Mouse (Mus musculus): ENCODE measurements around the gene Crabp2. TPM values are rescaled to one million over a fixed set of nuclear protein-coding genes. Genes with fewer than 3 reads are reported as not detected.

The Crabp2 gene
- polyA plus RNA-seq, 1 experiment from 2014 or later = 45.5 TPM

DNA sequence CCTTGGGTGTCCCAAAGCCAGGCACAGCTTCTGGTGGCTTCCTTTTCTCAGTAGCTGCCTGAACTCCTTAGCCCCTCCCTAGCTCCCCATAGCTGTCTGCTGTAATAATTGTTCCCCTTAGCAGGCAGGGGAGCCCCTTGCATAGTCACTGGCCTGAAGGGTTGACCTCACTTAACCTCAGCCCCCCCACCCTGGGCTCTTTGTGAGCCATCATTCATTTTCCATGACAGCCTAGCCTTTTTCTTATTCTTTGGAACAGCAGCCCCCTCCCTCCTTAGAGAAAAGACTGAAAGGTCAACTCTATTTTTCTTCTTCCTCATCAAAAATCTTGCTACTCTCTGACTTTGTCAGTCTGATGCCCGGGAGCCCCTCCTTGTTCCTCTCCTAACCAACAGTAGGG is 10.5 kb downstream of the Crabp2 start:
- H3K9me3 ChIP-seq (ENCODE audit: control insufficient read depth, low read length) = no peaks in the 10 kb centered on the region
- WGBS = 17% methylated on average over 1 of the region's 1 CpGs
- no peak overlapping the region for H3K27ac ChIP-seq (ENCODE audit: low read depth, low read length)

DNA sequence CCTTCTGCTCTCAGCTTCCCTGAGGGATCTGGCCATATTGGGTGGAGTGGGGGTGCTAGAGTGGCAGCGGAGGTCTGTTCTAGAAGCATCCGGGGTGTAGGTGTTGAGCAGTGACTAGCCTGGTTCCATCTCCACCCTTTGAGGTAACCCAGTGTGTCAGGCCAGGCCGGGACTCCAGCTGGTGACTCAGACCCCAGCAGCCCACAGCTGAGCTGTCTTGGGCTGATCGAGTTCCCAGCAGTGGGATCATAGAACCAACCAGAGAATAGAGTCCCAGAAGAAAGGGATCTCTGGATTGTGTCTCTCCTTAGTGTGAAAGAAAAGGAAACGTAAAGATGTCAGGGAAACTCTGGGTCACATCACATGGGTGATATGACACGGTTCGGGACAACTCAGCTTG is 10.9 kb downstream of the Crabp2 start:
- ATAC-seq (ENCODE audit: low read depth) = no peak
- WGBS = 38% methylated on average over 7 of the region's 7 CpGs

More for the DNA sequence above, 10.5 kb downstream of the Crabp2 start:
- H3K4me2 ChIP-seq (ENCODE audit: low read depth, low read length) = no peak overlapping the region
- no peak overlapping the region for H3K4me3 ChIP-seq (ENCODE audit: low read depth, low read length)
- H3K9ac ChIP-seq (replicated peaks; ENCODE audit: low read depth, low read length) = no peak overlapping the region
- no peaks in the 10 kb centered on the region for H3K27me3 ChIP-seq (ENCODE audit: control insufficient read depth, insufficient read depth, low read length)
- ATAC-seq (ENCODE audit: low read depth) = no peak
- no peaks in the 10 kb centered on the region for H3K36me3 ChIP-seq (ENCODE audit: control insufficient read depth, insufficient read depth, low read length)
- no peaks in the 10 kb centered on the region for H3K4me1 ChIP-seq (ENCODE audit: control insufficient read depth, insufficient read depth, low read length)

DNA sequence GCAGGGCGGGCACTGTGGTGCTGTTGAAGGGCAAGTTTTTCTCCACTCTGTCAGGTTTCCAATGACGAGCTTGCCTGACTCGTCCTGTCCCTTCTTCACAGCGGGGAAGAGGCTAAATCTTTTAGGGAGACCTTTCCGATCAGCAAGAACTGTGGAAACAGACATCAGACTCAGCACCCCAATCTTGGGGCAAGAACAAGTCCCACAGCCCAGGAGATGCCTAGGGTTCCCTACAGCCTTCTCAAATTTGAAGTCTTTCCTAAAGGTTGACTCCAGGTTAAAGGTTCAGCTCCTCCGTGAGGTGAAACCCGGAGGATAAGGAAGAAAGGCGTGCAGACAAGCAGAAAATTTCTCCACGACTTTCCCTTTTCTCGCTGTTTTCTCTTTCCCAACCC is 11.7 kb downstream of the Crabp2 start:
- H3K4me1 ChIP-seq (ENCODE audit: control insufficient read depth, insufficient read depth, low read length) = no peaks in the 10 kb centered on the region
- no peaks in the 10 kb centered on the region for H3K9me3 ChIP-seq (ENCODE audit: control insufficient read depth, low read length)
- H3K4me2 ChIP-seq (ENCODE audit: low read depth, low read length) = peak overlapping the region; percentile 63
- no peaks in the 10 kb centered on the region for H3K27me3 ChIP-seq (ENCODE audit: control insufficient read depth, insufficient read depth, low read length)
- peak overlapping the region; percentile 90 for H3K27ac ChIP-seq (ENCODE audit: low read depth, low read length)
- no peak for ATAC-seq (ENCODE audit: low read depth)
- peak overlapping the region; percentile 61; the same call in 1 of the 2 replicates for H3K9ac ChIP-seq (replicated peaks; ENCODE audit: low read depth, low read length)
- H3K4me3 ChIP-seq (ENCODE audit: low read depth, low read length) = peak overlapping the region; percentile 42
- WGBS = 2% methylated on average over 10 of the region's 10 CpGs
- H3K36me3 ChIP-seq (ENCODE audit: control insufficient read depth, insufficient read depth, low read length) = no peaks in the 10 kb centered on the region

More for the DNA sequence above, 10.9 kb downstream of the Crabp2 start:
- Histone ChIP-seq H3K4me1 (ENCODE audit: control insufficient read depth, insufficient read depth, low read length) (no peaks in the 10 kb centered on the region), H3K9ac (replicated peaks; ENCODE audit: low read depth, low read length) (no peak overlapping the region), H3K4me2 (ENCODE audit: low read depth, low read length) (no peak overlapping the region), H3K9me3 (ENCODE audit: control insufficient read depth, low read length) (no peaks in the 10 kb centered on the region), H3K4me3 (ENCODE audit: low read depth, low read length) (no peak overlapping the region), H3K27me3 (ENCODE audit: control insufficient read depth, insufficient read depth, low read length) (no peaks in the 10 kb centered on the region), H3K27ac (ENCODE audit: low read depth, low read length) (no peak overlapping the region), H3K36me3 (ENCODE audit: control insufficient read depth, insufficient read depth, low read length) (no peaks in the 10 kb centered on the region)

DNA sequence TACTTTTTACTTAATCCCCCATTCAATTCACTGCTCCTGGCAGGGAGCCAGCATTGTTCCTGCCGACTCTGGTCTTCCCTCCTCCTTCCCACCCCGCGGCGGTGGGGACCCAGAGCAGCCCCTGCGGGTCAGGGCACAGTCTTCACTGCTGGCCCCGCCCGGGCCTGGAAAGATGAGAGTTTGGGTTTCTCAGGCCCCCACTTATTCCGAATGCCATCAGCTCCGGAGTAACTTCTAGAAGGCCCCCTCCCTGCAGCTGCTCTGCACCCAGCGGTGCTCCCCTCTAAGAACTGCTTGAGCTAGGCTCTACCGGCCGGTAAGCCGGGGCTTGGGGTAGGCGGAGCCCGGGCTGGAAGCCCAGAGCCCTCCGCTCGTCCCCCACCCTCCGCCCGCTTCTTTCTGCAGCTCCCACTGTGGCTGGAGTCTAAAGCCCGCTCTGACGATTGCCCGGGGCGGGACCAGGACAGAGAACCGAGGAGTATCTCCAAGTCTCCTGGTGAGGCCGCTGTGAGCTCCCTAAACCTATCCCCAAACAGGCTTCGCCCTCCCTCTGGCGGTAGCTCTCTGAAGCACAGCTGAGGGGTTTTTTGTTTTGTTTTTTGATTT is 12.2 kb downstream of the Crabp2 start:
- peak overlapping the region; percentile 63 for H3K4me2 ChIP-seq (ENCODE audit: low read depth, low read length)
- peak overlapping the region; percentile 42 for H3K4me3 ChIP-seq (ENCODE audit: low read depth, low read length)
- peak overlapping the region; percentile 61 for H3K9ac ChIP-seq (replicated peaks; ENCODE audit: low read depth, low read length)
- H3K36me3 ChIP-seq (ENCODE audit: control insufficient read depth, insufficient read depth, low read length) = no peaks in the 10 kb centered on the region
- H3K4me1 ChIP-seq (ENCODE audit: control insufficient read depth, insufficient read depth, low read length) = no peaks in the 10 kb centered on the region
- peak; percentile 98 for ATAC-seq (ENCODE audit: low read depth)
- no peaks in the 10 kb centered on the region for H3K9me3 ChIP-seq (ENCODE audit: control insufficient read depth, low read length)
- H3K27me3 ChIP-seq (ENCODE audit: control insufficient read depth, insufficient read depth, low read length) = no peaks in the 10 kb centered on the region
- H3K27ac ChIP-seq (ENCODE audit: low read depth, low read length) = peak overlapping the region; percentile 90
- WGBS = under 1% methylated on average over 27 of the region's 27 CpGs

DNA sequence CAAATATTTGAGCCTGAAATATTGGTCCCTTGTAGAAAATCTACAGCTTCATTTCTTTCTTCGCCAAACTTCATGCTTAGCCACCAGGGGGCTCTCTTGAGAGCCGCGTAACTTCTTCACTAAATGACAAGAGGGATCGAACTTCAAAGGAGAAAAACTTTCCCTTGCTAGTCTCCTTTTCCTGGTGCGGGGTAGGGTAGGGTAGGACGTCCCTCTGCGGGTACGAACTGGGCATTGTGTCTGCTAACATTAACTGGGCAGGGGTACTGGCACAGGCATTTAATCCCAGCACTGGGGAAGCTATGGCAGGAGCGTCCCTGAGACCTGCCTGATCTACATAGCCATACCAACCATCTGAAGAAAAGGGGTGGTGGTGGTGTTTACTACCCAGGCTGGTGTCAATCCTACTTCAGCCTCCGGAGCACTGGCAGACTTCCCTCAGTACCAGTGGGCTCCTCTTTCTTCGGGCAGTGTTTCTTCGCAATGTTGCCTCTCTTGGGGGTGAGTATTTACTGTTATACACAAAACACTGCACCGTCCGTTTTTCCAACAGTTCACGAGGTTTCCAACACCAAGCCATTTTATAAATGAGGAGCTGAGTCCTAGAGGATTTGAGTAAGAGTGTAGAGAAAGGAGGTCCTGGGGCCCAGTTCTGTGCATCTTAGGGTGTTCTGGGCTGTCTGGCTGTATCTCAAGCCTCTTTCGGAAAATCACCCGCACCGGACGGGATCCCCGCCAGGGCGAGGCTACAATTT is 21.9 kb downstream of the Crabp2 start:
- 1% methylated on average over 21 of the region's 21 CpGs for WGBS
- ATAC-seq (ENCODE audit: low read depth) = no peak
- peaks cover 29% of the 10 kb centered on the region for H3K4me1 ChIP-seq (ENCODE audit: control insufficient read depth, insufficient read depth, low read length)
- peak overlapping the region; percentile 56 for H3K4me3 ChIP-seq (ENCODE audit: low read depth, low read length)
- peak overlapping the region; percentile 34; the same call in 1 of the 2 replicates for H3K27ac ChIP-seq (ENCODE audit: low read depth, low read length)
- peak overlapping the region; percentile 70; the same call in 1 of the 2 replicates for H3K9ac ChIP-seq (replicated peaks; ENCODE audit: low read depth, low read length)
- H3K9me3 ChIP-seq (ENCODE audit: control insufficient read depth, low read length) = no peaks in the 10 kb centered on the region
- H3K27me3 ChIP-seq (ENCODE audit: control insufficient read depth, insufficient read depth, low read length) = no peaks in the 10 kb centered on the region
- no peaks in the 10 kb centered on the region for H3K36me3 ChIP-seq (ENCODE audit: control insufficient read depth, insufficient read depth, low read length)
- H3K4me2 ChIP-seq (ENCODE audit: low read depth, low read length) = peak overlapping the region; percentile 94

DNA sequence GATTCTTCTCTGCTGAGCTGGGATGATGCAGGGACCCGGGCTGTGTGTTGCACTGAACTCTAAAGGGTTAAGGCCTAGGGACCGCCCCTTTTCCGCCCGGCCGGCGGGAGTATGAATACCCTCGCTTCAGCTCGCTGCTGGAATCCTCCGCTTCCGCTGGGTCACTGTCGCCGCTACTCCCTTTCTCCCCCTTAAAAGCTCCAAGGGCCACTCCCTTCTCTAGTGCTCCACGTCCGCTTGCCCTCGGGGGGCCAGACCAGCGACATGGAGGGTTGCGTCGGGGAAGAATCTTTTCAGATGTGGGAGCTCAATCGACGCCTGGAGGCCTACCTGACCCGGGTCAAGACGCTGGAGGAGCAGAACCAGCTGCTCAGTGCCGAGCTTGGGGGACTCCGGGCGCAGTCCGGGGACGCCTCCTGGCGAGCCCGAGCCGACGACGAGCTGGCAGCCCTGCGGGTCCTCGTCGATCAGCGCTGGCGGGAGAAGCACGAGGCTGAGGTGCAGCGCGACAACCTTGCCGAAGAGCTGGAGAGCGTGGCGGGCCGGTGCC is 22.5 kb downstream of the Crabp2 start, which contains the start of gene Nes:
Gene Nes, plus strand, starts transcription at position 140 of the 550 bp plus-strand sequence.
- Histone ChIP-seq H3K36me3 (ENCODE audit: control insufficient read depth, insufficient read depth, low read length) (no peaks in the 10 kb centered on the region), H3K9me3 (ENCODE audit: control insufficient read depth, low read length) (no peaks in the 10 kb centered on the region), H3K27ac (ENCODE audit: low read depth, low read length) (peak within 1 kb of the TSS; percentile 39; the same call in 1 of the 2 replicates), H3K4me1 (ENCODE audit: control insufficient read depth, insufficient read depth, low read length) (peaks cover 29% of the 10 kb centered on the region), H3K4me2 (ENCODE audit: low read depth, low read length) (peak within 1 kb of the TSS; percentile 94), H3K27me3 (ENCODE audit: control insufficient read depth, insufficient read depth, low read length) (no peaks in the 10 kb centered on the region), H3K9ac (replicated peaks; ENCODE audit: low read depth, low read length) (peak within 1 kb of the TSS; percentile 70), H3K4me3 (ENCODE audit: low read depth, low read length) (peak within 1 kb of the TSS; percentile 56)
- under 1% methylated on average over 42 of the region's 44 CpGs for WGBS
- peak; percentile 80 for ATAC-seq (ENCODE audit: low read depth)

DNA sequence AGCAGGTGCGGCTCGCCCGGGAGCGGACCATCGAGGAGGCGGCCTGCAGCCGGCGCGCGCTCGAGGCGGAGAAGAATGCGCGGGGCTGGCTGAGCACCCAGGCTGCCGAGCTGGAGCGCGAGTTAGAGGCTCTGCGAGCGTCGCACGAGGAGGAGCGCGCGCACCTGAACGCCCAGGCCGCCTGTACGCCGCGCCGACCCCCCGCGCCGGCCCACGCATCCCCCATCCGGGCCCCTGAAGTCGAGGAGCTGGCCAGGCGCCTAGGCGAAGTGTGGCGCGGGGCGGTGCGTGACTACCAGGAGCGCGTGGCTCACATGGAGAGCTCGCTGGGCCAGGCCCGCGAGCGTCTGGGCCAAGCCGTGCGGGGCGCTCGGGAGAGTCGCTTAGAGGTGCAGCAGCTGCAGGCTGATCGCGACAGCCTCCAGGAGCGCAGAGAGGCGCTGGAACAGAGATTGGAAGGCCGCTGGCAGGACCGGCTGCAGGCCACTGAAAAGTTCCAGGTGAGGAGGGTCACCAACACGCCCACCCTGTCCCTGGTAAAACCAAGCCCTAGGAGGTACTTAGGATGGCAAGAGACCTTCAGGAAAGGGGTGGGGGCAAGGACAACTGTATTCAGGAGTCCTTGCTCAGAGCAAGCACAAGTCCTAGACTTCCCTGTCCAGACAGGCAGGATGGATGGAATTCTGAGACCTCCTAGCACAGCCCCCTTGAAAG is 23.2 kb downstream of the Crabp2 start:
- Histone ChIP-seq H3K9ac (replicated peaks; ENCODE audit: low read depth, low read length) (peak overlapping the region; percentile 70), H3K4me2 (ENCODE audit: low read depth, low read length) (peak overlapping the region; percentile 94), H3K9me3 (ENCODE audit: control insufficient read depth, low read length) (no peaks in the 10 kb centered on the region), H3K27me3 (ENCODE audit: control insufficient read depth, insufficient read depth, low read length) (no peaks in the 10 kb centered on the region), H3K36me3 (ENCODE audit: control insufficient read depth, insufficient read depth, low read length) (no peaks in the 10 kb centered on the region), H3K4me1 (ENCODE audit: control insufficient read depth, insufficient read depth, low read length) (peaks cover 29% of the 10 kb centered on the region), H3K4me3 (ENCODE audit: low read depth, low read length) (peak overlapping the region; percentile 56), H3K27ac (ENCODE audit: low read depth, low read length) (peak overlapping the region; percentile 39; the same call in 1 of the 2 replicates)
- WGBS = under 1% methylated on average over 59 of the region's 60 CpGs
- ATAC-seq (ENCODE audit: low read depth) = peak; percentile 31

DNA sequence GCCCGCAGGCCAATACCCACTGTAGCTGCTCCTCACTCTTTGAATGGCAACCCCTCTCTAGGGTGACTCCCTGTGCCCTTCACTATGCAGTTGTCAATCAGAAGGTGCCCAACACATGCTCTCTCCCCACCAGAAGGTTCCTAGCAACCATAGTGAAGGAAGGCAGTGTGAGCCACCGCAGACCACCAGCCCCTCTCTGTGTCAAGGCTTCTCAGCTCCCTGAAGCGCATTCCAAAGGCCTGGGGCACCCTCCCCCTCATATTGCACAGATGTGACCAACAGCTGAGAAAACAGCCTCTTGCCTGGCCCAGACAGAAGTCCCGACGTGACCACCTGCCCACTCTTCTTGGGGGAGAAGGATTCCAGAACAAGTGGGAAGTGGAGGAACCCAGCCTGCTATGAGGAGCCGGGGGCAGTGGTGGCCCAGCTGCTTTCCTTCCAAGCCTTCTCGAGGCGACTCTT is 23.8 kb downstream of the Crabp2 start:
- Histone ChIP-seq H3K36me3 (ENCODE audit: control insufficient read depth, insufficient read depth, low read length) (no peaks in the 10 kb centered on the region), H3K9me3 (ENCODE audit: control insufficient read depth, low read length) (no peaks in the 10 kb centered on the region), H3K4me2 (ENCODE audit: low read depth, low read length) (peak overlapping the region; percentile 94), H3K27me3 (ENCODE audit: control insufficient read depth, insufficient read depth, low read length) (no peaks in the 10 kb centered on the region), H3K27ac (ENCODE audit: low read depth, low read length) (peak overlapping the region; percentile 45; the same call in 1 of the 2 replicates), H3K4me1 (ENCODE audit: control insufficient read depth, insufficient read depth, low read length) (peaks cover 29% of the 10 kb centered on the region), H3K9ac (replicated peaks; ENCODE audit: low read depth, low read length) (peak overlapping the region; percentile 70), H3K4me3 (ENCODE audit: low read depth, low read length) (peak overlapping the region; percentile 56)
- 3% methylated on average over 8 of the region's 8 CpGs for WGBS
- peak; percentile 58; the same call in 1 of the 2 replicates for ATAC-seq (ENCODE audit: low read depth)

Measured in neural tube, embryonic 14.5 days (tissue).